Mouse (Mus musculus): ENCODE measurements at regions not wholly inside any gene's neighbourhood (a gene's known extent, or its start where the extent isn't known, plus 50 kb on each side); places are given as distances from the start of the nearest gene placed in this dataset.
"Not testable (repeated sequence)": the region's sequence is repeated elsewhere in the genome, so short reads cannot be mapped to it uniquely, and the experiment has no call there.

DNA sequence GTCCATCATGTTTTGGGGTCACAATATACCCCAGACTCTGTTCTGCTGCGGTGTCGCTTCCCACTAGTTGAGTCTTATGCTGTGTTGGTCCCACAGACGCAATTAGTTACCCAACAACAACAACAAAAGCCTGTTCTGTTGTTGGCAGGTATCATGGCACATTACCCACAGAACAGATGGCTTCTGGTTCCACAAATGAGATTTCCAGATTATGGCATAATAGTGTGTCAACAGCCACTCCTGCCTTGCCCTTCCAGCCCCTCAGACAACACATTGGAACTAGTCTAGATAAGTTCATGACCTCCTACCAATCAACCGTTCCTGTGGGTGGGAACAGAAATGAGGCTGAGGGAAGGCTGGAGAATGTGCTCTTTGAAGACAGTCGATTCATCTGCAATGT is 351.5 kb downstream of the Fut8 start:
- no peak for DNase-seq

DNA sequence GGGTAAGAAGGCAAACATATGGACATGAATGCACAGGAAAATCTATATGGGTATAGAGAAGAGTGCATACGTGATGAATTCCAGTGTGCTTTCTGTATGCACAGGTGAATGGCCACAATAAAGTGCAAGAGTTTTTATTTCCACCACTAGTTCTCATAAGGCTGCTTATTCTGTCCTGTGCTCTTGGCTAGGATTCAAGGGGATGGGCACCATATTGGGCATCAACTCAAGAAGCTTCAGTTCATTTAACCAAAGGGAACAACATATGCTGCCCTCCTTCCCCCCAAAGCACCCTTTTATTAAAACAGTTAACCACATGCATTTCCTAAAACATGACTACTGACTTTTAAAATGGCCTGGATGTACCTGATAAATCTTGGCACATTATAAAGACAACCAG is 356.2 kb downstream of the Fut8 start:
- DNase-seq, result no peak

DNA sequence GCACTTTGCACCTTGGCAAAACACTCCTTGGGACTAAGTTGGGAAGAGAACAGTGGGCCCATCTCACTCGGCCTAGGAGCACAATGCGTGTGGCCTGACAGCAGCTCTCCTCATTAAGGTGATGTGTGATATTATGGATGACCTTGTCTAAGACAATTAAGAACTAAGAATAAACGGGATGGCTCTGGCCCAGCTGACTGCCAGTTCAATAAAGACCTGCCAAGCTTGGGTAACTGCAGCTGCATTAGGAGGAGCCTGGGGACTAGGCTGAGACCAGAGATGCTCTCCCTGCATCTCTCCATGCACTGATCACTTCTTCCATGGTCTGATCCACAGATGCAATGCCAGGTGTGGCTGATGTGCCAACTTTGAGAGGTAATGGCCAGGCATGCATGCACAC is 356.7 kb downstream of the Fut8 start:
- DNase-seq, result no peak

DNA sequence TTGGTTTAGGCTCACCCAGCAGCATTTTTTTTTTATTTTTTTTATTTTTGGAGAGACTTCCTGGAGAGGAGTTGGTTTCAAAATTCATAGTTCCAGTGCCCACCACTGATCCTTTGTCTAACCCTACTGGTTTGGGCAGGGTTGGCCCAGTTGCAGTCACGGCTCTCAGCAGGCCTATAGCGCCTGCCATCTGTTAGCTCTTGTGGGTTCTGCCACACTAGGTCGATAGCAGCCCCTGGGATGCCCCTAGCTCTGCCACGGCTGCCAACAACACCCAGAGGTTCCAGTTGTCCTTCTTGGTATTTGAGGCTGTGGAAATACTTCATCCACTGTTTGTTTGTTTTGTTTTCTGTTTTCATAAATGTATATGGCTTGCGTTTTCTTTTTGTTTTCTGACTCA is 357.9 kb downstream of the Fut8 start:
- no peak for DNase-seq

DNA sequence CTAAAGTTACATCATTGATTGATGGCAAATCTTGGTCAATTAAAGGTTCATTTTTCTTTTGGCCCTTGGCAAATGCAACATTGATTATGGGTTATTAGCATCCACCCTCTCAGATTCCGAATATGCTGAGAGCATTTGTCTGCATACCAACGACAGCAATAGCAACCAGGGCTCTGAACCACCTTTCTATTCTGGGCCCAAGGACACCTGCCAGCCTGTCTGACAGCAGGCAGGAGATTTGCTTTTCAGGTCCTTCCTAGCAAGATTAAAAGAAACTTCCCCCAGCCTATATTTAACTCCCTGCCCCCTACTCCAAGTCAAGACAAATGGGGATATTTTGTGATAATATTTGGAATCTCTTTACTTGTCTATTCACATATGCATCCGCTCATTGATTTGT is 358.8 kb downstream of the Fut8 start:
- no peak for DNase-seq

DNA sequence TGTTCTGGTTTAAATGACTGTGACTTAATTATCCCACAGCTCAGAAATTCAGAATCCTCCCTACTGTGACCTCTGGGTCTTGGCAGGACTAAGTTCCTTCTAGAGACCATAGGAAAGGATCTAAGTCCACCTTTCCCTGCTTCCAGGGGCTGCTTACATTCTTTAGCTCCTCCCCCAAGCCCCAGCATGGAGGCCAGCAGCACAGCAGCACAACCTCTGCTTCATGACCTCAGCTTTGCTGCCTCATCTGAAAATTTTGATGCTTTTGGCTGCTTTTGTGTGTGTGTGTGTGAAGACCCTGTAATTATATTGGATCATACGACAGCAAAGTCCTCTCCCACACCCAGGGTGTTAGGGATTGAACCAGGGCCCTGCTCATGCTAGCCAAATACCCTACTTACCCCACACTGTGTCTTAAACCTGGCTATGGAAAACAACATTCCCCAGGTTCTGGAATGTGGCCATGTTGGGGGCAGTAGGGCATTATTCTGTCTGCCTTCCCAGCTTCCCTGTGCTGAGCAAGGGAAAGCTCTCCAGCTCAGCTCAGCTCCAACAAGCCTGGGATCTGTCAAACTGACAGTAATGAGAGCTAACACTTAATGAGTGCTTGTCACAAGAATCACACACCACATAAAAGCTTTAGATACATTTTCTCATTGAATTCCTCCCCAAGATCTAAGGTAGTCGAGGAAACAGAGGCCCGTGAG is 359.9 kb downstream of the Fut8 start:
- peak; percentile 48 to 75 for DNase-seq

DNA sequence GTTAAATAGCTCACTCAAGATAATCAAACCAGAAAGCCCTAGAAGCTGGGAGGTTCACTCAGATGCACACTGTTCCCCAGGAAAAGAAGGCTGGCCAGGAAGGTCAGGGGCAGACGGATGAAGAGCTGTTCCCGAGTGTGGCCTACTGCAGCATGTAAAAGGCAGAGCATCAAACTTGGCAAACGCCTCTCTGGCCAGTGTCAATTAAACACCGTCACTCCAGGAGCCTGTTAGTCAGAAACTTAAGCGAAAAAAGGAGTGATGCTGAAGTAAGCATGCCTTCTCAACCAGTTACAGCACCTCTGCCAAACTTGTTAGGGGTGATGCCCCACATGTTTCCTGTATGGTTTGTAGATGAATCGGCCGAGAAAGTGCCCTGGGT is 360.4 kb downstream of the Fut8 start:
- peak; percentile 10 to 37 for DNase-seq

DNA sequence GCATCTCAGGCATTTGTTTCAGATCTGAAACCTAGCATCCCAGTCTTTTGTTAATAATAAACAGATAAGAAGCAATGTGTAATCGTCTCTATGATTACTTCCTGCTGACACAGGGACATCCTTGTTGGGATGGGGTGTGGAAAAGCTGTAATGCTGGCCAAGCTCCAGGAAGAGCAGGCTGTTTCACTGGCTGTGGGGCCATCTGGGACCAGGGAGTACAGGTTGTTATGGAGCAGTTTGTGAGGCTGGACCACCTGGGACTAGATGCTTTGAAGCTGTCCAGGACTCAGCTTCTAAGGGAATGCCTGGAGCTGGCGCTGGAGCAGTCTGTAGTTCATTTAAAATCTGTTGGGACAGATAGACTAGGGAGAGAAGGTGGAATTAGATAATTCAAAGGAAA is 361.5 kb downstream of the Fut8 start:
- DNase-seq, result no peak

DNA sequence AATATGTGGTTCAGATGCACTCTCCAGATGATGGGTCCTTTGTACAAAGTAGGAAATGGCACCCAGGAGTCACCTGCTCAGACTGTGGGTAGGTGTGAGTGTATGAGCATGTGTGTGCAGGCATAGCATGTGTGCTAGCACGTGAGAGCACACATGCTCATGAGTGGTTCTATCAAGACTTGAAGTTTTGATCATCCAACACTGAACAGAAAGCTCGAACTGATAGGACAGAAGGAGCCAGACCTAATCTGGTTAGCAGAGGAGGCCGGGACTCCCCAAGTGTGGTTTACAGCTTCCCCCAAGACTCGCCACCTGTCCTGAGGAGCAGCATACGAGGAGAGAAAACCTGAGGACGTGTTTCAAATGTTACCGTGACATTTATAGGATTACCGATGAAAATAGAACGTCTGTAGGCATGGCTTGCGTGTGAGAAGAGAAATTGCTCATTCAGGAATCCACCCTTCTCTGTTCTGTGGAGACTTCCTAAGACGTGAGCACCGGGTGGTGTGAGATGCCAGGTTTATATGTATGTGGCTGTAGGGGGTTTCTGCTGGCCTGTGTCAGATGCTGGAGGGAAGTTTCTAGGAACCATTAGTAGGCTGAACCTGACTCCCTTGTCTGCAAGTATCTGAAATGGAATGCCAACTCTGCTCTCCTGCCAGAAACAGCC is 366.0 kb downstream of the Fut8 start:
- DNase-seq, result no peak

DNA sequence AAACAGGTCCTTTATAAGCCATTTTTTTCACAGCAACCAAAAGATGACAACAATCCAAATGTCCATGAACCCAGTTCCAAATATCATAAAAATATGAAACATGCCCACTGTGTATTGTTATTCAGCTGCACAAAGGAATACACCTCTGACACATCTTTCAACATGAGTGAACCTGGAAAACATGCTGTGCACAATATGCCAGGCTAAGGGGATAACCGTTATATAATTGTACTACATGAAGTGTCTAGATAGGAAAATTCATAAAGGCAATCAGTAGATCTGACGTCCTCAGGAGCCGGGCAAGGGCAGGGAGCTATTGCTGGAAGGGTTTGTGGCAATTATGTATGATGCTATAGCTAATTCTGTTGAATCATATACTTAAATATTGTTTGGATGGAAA is 379.6 kb downstream of the Fut8 start:
- DNase-seq, result no peak

DNA sequence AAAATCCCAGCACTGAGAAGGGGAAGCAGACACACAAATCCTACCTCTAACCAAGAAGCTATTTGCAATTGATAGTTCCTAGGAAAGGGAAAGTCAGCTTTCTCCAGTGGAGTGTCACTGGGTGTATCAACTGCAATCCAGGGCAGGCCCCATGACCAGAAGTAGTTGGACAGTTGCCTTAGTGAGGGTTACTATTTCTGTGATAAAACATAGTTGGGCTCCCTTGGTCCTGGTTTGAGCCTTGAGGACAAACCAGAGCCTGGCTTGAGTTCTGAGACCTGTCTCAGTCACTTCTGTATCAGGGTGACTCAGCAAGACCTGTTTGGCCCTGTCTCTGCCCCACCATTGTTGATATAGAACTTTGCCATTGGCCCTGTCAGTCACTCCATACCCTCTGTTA is 384.3 kb downstream of the Fut8 start:
- no peak for DNase-seq

DNA sequence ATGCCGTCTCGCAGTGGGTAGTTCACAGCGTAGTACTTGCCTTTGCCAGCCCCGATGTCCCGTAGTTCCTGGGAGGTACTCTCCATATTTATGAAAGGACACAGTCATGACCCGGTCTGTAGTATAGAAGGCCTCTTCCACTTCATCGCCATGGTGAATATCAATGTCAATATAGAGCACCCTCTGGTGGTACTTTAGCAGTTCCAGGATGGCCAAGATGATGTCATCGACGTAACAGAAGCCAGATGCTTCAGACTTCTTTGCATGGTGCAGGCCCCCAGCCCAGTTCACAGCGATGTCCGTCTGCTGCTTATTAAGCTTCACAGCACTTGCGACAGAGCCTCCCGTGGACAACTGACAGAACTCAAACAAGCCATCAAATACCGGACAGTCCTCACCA is 386.4 kb downstream of the Fut8 start:
- not testable (repeated sequence) for DNase-seq

DNA sequence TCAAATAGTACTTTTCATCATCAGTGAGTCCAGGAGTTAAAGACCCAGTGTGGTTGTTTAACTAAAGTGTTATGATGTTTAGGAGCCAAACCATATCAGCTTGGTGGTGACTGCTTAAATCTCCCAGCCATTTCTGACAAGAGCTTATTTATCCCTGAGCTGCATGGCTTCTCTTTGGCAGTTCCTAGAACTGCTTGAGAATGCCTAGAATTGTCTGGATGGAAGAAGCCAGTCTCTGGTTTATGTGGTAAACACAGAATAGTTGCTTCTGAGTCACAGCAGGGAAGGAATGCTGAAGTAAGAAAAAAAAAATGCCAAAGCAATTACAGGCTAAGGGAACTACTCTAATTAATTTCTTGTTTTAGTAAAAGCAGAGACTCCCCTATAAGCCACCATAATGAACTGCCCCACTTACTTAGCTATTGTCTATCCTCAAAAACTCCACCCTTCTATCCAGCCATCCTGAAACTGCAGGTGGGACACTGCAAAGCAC is 390.5 kb downstream of the Fut8 start:
- DNase-seq, result no peak

DNA sequence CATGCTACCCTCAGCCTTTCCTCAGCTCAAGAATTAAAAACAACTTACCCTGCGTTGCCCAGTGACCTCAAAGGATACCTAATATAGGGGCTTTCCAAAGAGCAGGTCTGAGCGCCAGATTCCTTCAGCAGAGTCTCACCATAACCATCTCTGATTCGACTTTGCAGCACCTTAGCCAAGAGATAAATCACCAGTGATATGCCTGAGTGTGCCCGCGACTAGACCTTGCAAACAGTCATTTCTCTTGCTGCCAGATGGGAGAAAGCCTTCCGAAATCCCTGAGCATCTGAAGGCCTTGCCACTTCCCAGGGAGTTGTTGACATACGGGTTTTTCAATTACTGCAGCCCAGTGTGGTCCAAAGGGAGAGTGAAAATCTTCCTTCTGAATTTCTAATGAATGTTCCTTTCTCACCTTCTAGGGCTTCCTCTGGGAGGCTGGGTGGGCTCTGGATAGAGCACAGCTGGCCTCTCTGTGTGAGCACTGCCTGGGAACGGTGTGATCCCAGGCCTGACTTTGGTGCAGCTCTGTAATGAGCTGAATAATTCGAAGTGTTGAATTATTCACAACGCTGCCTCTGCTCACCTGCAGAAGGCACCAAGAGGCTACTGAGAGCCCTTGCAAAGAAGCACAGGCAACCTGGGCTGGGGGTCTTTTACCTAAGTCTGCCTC is 396.2 kb downstream of the Fut8 start:
- no peak for DNase-seq

DNA sequence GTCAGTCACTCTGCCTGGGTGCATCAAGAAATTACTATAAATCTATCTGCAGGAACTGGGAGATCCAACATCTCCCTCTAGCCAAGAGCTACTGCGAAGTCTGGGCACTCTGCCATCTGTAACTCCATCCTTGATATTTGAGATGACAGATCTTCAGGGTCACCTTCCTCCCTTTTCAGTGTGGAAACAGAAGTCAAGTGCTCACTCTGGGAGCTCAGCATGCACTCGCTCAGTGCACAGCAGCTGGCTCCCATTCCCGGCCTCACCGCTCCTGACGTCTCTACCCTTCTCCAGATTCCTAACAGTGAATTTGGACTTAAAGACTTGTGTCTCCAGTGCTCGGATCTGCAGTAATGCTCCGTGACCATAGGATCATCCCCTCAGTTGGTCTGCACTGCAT is 400.3 kb downstream of the Fut8 start:
- peak; percentile 37 to 67 for DNase-seq

DNA sequence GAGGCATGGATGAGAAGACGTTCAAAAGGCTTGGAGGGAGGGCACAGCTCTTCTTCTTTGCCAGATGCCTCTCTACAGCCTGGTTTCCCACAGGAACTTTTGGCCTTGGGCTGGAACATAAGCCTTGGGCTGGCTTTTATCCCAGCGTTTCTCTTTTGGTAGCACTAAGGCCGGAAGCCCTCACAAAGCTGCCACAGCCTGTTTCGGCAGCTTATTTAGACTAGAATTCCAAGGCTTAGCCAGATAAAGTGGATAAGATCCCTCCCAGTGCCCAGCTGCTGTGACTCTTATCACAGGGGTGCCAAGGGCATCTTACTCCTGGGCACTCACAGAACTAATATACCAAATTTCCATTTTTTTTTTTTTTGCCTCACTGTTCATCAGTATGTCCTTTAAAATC is 404.4 kb downstream of the Fut8 start:
- DNase-seq, result no peak

DNA sequence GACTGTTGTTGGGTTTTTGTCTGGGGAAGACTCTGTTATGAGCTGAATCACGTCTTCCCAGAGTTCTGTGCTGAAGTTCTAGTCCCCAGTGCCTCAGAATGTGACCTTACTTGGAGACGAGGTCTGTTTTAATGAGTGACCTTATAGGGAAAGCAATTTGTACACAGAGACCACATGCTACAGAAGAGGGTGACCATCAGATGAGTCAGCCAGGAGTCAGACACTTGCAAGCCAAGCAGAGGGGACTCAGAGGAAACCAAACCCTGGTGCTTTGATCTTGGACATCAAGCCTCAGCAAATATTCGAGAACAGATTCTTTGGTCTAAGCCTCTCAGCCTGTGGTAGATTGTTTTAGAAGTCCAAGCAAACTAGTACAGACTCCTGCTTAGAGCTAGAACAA is 409.9 kb downstream of the Fut8 start:
- no peak for DNase-seq

DNA sequence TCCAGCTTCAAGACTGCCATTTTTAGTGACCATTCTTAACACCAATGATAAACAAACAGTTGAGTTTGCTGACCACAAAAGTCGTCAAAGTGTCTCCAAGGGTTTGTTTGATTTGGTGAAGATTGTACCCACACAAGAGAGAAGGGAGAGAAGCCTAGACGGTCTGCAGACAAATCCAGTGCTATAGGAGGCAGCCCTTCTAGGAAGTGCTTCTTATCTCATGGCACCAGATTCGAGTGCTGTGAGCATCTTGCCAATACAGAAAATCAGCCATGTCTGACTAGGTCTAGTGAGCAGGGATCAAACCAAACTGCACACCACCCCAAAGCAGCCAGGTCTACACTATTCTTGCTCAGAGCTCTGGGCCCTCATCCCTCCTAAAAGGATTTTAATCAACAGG is 416.4 kb downstream of the Fut8 start:
- DNase-seq, result no peak

DNA sequence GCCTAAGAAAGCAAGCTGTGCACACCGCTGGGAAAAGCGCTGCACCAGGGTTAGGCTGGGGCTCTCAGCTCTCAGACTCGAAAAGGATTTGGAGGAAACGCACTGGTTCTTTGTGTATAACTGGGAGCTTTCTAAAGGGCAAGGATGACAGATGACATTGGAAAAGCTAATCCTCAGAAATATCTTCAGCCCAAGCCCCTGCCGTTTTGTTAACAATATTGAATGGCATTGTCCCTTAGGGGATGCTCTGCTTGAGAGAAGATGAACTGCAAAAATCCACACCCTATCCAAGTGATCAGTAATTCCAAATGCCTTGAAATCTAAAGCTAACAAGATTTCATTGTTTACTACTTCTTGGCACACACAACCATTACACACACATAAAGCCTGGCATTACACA is 419.1 kb downstream of the Fut8 start:
- DNase-seq, result no peak

DNA sequence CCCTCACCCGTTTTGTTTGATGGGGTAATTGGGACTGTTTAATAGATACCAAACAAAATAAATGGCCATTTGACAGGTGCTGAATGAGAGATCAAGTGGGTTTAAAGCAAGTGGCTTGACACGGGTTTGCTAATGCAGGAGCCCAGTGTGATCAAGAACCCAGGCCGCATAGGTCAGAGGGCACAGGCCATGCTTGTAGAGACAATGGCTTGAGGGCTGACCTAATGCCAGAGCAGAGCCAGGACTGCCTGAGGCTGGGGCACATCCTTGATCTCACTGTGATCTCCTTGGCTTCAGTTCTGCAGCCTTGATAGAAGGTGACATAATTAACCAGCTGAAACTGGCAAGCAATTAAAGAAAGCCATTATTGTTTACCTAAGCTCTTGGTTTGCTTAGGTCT is 420.0 kb downstream of the Fut8 start:
- DNase-seq, result no peak

DNA sequence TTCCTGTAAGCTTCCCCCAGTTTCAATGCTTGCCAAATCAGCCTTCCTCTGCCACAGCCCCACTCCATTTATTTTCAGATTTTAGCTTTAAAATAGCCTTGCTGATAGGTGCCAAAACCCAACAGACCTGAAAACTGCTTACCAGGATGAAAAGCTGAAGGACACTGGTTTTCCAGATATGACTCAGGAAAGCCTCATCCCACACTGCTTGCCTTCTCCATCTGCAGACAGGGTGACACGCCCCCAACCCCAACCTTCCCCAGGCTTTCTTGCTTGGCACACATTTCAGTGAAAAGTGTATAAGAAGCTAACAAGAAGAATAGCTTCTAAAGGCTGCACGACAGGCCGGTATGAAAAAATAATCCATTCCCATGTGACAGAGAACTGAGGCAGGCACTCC is 425.3 kb downstream of the Fut8 start:
- no peak for DNase-seq

DNA sequence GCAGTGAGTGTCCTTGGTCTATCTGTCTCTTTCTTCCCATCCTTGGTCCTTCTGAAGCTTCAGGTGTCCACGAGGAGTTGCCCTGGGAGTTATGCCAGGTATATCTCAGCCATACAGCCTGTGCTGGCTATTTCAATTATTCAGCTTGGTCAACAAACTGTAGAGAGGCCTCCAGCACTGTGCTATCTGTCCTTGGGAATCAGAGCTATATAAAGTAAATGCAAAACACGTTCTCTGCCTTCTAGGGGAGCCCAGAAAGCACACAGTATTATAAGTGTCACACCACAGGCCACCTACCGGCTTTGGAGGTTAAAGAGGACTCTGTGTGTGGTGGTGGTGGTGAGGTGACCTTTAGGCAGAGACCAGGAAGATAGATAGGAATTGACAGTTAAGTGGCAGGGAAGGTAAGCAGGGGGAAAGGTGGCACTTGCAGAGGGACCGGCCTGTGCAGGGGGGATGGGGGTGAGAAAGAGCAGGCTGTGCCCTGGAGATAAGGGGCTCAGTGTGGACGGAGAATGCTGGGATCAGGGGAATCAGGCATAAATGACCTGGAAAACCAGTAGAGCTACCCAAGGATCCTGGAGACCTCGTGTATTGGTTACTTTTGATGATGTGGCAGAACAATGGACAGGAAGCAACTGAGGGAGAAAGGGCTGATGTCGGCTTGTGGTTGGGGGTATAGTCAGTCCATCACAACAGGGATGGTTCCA is 425.9 kb downstream of the Fut8 start:
- no peak for DNase-seq

DNA sequence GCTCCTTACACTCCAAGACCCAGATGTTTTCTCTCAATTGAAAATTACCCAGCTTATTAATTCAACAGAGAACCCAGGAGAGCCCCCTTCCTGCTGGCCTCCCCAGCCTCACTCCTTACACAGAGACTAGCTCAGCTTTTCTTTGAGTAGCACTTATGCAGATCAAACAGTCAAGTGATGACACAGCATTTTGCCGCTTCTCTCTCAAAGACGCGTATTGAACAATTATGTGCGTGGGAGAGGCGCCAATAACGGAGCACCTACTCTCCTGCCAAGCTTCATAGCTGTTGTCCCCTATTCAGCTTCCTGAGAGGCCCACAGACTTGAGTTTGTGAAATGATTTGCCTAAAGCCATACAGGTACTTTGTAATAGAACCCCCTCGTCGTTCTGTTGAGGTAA is 428.5 kb downstream of the Fut8 start:
- no peak for DNase-seq
